Mouse (Mus musculus): ENCODE data around the gene Pcbp2.
A peak's percentile ranks its signal among the peaks of the same experiment; 100 is the strongest.

The Pcbp2 gene

DNA sequence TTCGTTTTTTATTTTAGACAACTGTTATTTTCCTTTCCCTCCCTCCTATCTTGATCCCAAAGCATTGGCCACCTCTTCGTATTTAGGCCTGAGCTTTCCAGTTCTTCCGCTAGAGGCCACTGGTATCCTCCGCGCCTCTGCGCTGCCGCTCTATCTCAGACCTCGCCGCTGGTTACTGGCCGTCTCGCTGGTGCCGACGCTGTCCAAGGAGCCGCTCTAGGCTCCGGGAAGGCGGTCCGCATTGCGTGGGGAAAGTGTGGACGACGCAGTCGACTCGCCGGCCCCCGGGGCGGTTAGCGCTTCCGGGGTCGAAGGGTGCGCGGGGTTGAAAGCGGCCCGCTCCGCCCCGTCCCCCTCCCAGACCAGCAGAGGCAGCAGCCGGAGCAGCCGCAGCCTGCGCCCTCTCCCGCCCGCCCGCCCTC, at the start of gene Pcbp2:
Gene Pcbp2, plus strand, starts transcription at position 357 of the 422 bp plus-strand sequence.
- peak; percentile 84 for DNase-seq (ENCODE audit: low spot score)

DNA sequence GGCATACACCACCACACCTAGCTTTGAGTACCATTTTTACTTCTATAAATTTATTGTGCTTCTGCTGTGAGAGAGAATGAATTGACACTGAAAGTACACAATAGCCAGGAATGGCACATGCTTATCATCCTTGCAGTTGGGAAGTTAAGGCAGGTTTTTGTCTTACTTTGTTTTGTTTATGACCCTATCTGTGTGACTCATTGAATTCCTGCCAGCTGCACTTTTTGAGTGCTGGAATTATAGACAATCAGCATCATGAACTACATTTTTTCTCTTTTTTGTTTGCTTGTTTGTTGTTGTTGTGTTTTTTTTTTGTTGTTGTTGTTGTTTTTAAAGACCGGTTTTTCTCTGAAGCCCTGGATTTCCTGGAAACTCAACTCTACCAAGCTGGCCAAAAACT, 49.4 kb upstream of the Pcbp2 start:
- no peak for DNase-seq (ENCODE audit: low spot score)

- no peak for DNase-seq (ENCODE audit: low spot score)
Observed at GRCm38 (mm10) chr15:102421437-102421836, 48.9 kb upstream of the Pcbp2 start.

- no peak for DNase-seq (ENCODE audit: low spot score)
Observed at GRCm38 (mm10) chr15:102423602-102424240, 46.6 kb upstream of the Pcbp2 start.

DNA sequence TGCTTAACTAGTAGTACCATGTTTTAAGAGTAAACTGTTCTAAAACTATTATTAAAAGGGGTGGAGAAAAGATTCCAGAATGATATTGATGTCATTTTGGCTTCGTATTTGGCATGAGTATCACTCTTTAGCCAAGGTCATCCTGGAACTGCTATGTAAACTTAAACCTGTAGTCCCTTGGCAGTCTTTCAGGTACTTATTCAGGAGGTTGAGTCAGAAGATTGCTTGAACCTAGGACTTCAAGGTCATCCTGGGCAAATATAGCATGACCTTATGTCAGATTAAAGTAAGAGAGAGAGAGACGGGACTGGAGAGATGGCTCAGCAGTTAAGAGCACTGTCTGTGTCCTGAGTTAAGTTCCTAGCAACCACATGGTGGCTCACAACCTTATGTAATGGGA, 45.7 kb upstream of the Pcbp2 start:
- no peak for DNase-seq (ENCODE audit: low spot score)

DNA sequence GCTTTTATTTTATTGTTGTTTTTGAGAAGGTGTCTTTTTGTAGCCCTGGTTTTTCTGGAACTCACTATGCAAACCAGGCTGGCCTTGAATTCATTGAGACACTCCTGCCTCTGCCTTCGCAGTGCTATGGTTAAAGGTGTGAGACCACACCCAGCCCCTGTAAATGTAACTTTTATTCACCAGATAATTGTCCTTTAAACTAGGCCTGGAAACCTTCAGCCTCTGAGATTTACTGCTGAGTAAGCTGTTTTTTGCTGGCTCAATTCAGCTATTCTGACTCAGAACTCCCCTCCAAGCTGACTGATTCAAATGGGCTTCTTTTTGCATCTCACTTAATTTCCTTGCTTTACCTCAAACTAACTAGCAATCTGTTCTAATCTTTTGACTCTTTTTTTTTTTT, 43.4 kb upstream of the Pcbp2 start:
- DNase-seq (ENCODE audit: low spot score), result no peak

DNA sequence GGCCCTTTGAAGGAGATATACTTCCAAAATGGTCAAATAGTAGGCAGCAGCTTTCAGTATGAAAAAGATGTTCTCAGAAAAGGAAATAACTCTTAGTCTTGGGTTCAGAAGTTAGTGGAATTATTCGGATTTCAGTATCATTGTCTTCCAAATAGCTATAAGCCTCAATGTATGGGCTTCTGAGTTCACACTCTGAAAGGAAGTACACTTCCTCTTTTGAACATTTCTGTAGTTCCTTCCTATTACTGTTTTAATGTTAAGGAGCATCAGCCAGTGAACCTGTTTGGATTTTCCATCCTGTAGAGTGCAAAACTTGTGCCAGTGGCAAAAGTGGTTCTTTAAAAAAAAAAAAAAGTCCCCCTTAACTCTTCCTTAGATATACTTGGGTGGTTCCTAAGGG, 38.3 kb upstream of the Pcbp2 start:
- no peak for DNase-seq (ENCODE audit: low spot score)

- DNase-seq (ENCODE audit: low spot score), result no peak
Observed at GRCm38 (mm10) chr15:102433173-102433572, 37.2 kb upstream of the Pcbp2 start.

DNA sequence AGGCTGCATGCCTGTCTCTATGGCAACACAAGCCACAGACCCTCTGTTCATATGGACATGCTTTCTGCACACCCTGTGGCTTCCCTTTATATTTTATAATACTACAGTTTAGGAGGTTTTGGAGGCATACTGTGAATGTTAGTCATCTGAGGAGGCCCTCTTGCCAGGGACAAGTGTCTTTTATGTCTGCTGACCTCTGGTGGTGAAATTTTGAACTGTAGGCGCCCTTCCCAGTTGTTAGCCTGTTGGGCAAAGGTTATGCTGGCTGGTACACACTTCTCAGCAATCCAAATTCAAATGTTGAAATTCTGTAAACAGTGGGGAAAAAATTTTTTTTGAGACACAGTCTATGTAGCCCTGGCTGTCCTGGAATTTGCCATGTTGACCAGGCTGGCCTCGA, 27.8 kb upstream of the Pcbp2 start:
- peak; percentile 90 for DNase-seq (ENCODE audit: low spot score)

DNA sequence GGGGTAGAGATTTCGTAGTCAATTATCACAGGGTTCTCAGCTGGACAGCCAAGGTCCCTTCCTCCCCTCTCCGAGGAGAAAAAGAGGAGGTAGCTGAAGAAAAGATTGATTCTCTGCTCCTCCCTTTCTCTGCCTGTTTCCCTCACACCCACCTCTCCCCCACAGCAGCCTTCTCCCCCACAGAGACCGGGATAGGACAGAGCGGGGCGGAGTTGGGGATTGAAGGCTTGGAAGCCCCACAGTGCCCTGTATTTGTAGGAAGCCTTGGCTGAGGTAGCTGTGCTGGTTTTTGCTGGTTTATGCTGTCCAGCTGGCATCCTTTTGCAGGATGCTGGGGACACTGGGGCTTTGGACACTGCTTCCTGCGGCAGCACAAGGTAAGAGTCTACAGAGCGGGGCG, 25.2 kb upstream of the Pcbp2 start, which contains the start of gene Amhr2:
Gene Amhr2, plus strand, starts transcription at position 222 of the 400 bp plus-strand sequence.
- DNase-seq (ENCODE audit: low spot score), result no peak

DNA sequence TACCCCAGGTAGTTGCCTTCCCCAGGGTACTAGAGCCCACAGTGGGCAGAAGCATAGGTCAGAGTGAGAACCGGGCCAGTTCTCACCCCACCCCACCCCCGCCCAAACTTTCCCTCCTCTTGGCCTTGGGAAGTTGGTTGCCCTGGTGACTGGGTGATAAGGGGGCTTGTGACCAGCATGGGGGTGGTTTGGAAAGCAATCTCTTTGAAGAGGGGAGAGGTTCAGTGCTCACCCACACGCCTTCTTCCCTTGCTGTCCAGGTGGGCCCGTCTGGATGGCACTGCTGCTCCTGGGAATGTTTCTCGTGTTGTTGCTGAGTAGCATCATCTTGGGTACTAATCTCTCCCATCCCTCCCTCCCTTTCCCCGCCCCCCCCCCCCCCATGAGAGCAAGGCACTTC, 23.9 kb upstream of the Pcbp2 start:
- DNase-seq (ENCODE audit: low spot score), result no peak

GRCm38 (mm10) chr15:102449366-102449765, 21.0 kb upstream of the Pcbp2 start:
- no peak for DNase-seq (ENCODE audit: low spot score)

DNA sequence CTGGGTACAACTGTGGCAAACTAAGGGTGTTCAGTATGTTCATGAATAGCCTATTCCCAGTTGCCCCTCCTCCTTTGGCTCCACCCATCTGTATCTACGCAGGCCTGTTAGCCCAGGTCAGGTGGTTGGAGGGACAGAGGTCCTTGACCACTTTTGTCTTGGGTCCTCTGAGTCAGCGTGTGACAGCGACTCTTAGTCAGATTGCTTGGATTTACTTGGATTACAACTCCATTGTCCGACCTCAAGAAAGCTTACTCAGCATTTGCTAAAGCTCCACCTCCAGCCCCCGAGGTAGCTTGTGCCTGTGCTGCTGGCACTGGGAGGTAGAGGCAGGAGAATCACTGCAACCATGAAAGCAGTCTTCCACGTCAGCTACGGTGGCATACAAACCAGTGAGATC, 19.4 kb upstream of the Pcbp2 start:
- DNase-seq (ENCODE audit: low spot score), result no peak

GRCm38 (mm10) chr15:102451666-102452430, 18.5 kb upstream of the Pcbp2 start:
- DNase-seq (ENCODE audit: low spot score), result no peak

DNA sequence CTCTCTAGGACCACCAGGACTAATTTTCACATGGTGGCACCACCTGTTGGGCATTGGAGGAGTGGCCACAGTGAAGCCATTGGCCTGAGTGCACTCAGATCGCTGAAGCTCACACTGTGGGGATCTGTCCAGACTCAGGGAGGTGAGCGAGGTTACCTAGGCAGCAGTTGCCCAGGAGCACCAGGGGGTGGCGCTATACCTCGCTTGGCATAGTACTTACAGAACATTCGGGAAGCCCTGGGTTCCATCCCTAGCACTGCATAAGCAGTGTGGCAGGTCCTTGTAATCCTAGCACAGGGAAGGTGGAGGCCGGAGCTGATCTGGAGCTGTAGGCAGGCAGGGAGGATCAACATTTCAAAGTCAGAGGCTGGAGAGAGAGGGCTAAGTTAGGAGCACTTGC, 14.3 kb upstream of the Pcbp2 start:
- no peak for DNase-seq (ENCODE audit: low spot score)

DNA sequence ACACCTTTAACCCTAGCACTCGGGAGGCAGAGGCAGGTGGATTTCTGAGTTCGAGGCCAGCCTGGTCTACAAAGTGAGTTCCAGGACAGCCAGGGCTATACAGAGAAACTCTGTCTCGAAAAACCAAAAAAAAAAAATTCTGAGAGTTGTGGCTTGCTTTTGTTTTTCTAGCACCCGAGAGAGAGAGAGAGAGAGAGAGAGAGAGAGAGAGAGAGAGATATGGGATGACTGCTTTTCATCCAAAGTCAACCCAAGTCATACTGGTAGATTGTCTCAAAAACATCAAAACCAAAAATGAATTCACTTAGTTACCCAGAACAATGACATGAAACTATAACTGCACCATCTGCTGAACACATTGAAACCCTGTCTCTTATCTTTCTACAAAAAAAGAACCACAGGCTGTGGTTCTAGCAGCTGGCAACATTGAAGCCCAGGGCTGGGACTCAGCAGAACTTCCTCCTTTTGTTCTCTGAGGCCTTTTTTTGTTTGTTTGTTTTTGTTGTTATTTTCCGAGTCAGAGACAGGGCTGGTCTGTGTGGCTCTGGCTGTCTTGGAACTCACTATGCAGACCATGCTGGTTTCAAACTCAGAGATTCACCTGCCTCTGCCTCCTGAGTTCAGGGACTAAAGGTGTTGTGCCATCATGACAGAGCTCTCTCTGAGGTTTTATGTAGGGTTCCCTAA, 12.1 kb upstream of the Pcbp2 start:
- no peak for DNase-seq (ENCODE audit: low spot score)

- DNase-seq (ENCODE audit: low spot score), result peak; percentile 97
Observed at GRCm38 (mm10) chr15:102458904-102459317, 11.4 kb upstream of the Pcbp2 start, which contains the start of gene Prr13. Prr13 (plus strand) TSS chr15:102459028.

- no peak for DNase-seq (ENCODE audit: low spot score)
Observed at GRCm38 (mm10) chr15:102459381-102459780, 11.0 kb upstream of the Pcbp2 start.

DNA sequence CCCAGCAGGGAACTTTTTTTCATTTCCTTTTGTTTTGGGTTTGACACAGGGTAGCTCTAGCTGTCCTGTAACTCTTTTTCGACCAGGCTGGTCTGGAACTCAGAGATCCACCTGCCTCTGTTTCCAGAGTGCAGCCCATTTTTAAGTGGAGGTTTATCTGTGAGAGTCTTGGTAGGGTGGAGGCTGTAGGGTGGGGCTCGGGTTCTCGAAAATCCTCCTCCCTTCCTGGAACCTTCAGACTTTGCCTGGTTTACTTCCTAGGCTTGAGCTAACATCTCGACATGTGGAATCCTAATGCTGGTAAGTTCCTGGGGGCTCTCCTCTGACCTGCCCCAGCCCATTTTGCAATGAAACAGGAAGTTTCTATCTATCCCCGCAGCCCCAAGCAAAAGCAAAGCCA, 10.5 kb upstream of the Pcbp2 start:
- no peak for DNase-seq (ENCODE audit: low spot score)

GRCm38 (mm10) chr15:102460409-102460808, 9.9 kb upstream of the Pcbp2 start:
- no peak for DNase-seq (ENCODE audit: low spot score)

DNA sequence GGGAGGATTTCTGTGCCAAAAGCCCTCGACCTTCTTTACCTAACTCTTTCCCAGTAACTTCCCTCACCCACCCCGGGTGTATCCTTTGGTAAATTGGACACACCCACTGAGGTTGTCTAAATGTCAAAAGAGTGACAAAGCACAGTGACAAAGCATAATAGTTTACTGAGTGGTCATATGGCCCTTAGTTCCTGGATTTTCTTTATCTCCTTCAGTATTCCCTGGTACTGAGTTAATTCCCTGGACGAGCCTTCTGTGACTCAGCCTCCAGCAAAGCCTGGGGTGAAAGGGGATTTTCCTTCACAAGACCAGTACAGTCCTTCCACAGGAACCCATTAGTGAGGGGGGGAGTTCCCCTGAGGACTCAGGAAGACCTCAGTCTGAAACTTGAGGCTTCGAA, 9.4 kb upstream of the Pcbp2 start:
- DNase-seq (ENCODE audit: low spot score), result no peak

DNA sequence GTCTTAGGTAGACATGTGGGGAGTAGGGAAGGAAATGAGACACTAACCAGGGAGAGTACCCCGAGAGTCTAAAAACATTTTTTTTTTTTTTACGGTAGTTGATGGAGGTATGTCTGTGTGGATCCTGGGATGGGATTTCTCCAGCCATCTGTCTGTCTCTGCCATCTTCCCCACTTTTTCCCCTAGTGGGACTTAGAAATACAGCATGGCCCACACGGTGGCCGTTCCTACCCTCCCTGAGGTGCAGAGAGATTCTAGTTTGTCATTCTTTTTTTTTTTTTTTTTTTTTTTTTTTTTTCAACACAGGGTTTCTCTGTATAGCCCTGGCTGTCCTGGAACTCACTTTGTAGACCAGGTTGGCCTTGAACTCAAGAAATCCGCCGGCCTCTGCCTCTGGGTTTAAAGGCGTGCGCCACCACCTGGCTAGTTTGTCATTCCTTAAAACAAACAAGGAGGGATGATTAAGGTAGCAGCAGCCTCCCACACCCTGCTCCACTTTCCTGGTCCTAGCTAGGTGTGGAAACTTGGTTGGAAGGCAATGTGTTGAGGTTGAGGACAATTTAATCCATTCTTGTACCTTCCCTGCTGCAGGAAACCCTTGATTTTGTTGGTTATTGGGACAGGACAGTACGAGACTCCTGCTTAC, 8.8 kb upstream of the Pcbp2 start:
- DNase-seq (ENCODE audit: low spot score), result no peak
